Mouse (Mus musculus): ENCODE measurements at regions not wholly inside any gene's neighbourhood (a gene's known extent, or its start where the extent isn't known, plus 50 kb on each side); places are given as distances from the start of the nearest gene placed in this dataset.

DNA sequence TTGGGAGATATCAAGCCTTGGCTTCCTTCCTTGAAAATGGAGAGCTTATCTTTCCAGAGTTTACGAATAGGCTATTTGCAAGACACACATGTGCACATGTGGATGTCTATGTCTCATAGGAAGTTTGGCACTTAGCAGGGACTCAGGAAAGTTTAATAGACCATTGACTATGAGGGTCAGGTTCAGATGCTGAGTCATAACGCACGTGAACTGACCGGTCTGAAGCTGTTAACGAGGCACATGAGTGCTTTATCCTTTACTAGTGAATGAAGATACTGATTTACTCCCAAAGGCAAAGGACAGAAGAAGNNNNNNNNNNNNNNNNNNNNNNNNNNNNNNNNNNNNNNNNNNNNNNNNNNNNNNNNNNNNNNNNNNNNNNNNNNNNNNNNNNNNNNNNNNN, 1442.8 kb downstream of the Gsdmc2 start:
- no peak for DNase-seq (ENCODE audit: low spot score)

- DNase-seq (ENCODE audit: low spot score): no peak
Observed at GRCm38 (mm10) chr15:62400984-62401609, 1443.9 kb downstream of the Gsdmc2 start.

GRCm38 (mm10) chr15:62399381-62399780, 1445.6 kb downstream of the Gsdmc2 start:
- no peak for DNase-seq (ENCODE audit: low spot score)

GRCm38 (mm10) chr15:62397009-62397408, 1448.0 kb downstream of the Gsdmc2 start:
- DNase-seq (ENCODE audit: low spot score): no peak

DNA sequence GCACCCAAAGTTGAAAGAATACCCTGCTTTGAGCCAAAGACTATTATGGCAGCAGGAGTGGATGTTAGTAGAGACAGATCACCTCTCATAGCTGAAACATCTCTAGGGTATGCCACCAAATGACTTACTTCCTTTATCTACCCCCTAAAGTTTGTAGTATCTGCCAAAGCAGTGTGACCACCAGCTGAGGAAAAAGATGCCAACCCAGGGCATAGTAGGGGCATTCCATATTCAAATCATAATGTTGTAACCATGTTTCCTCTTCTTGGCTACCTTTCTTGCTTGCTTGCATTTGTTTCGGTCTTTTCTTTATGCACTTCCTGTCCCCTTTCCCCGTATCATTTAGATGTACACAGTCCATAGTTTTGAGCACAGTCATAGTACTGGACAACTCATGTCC, 1449.6 kb downstream of the Gsdmc2 start:
- no peak for DNase-seq (ENCODE audit: low spot score)

DNA sequence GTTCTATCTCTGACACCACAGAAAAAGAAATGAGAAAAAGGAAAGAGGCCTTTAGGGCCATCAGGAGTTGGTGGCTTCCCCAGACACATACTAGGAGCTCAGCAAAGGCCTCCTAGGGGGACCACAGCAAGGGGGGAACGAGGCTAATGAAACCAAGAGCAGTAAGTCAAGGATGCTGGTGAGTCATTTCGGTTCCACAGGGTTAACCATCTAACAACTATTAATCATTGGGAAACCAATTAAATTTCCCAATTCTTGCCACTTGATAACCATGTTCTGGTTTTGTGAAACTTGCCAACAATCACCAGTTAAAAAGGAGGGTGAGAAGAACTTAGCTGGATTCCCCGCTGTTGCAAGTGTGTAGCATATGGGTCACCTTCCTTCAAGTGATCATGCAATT, 1451.6 kb downstream of the Gsdmc2 start:
- no peak for DNase-seq (ENCODE audit: low spot score)

DNA sequence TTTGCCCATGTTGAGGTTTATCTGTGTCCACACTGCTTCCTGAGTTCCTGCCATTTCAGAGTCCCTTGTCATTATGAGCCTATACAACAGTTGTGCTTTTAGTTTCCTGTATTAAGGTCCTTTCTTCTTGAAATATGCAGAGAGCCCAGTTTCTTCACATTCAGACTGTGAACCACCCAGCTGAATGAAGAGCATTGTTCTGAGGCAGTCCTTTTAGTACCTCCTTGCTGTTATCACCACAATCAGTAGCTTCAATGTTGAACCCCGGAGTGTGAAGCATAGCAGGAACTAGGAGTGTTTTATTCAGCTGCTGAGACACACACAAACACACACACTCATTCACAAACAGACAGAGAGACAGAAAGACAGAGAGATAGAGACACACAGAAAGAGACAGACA, 1452.1 kb downstream of the Gsdmc2 start:
- DNase-seq (ENCODE audit: low spot score): no peak

GRCm38 (mm10) chr15:62392381-62392780, 1452.6 kb downstream of the Gsdmc2 start:
- DNase-seq (ENCODE audit: low spot score): no peak

GRCm38 (mm10) chr15:62389431-62390105, 1455.4 kb downstream of the Gsdmc2 start:
- no peak for DNase-seq (ENCODE audit: low spot score)

- DNase-seq (ENCODE audit: low spot score): no peak
Observed at GRCm38 (mm10) chr15:62382233-62382632, 1459.4 kb upstream of the A1bg start.

DNA sequence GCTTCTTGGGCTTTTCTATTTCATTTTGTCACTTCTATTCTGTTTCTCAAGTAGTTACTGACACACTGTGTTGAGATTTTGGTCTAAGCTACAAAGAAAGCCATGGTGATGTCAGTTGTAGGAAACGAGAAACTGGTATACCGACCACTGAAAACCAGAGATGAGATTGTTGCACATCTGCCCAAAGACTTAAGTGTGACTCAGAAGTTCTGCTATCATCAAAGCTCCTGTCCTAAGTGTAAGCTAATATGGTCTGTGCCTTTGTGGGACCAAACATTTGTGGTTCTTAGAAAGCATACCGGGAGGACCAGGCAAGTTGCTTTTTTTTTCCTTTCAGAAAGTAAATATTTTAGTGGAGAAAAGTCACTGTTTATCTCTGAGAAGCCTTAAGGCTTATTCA, 1451.8 kb upstream of the A1bg start:
- DNase-seq (ENCODE audit: low spot score): no peak

GRCm38 (mm10) chr15:62361171-62361570, 1438.4 kb upstream of the A1bg start:
- no peak for DNase-seq (ENCODE audit: low spot score)

DNA sequence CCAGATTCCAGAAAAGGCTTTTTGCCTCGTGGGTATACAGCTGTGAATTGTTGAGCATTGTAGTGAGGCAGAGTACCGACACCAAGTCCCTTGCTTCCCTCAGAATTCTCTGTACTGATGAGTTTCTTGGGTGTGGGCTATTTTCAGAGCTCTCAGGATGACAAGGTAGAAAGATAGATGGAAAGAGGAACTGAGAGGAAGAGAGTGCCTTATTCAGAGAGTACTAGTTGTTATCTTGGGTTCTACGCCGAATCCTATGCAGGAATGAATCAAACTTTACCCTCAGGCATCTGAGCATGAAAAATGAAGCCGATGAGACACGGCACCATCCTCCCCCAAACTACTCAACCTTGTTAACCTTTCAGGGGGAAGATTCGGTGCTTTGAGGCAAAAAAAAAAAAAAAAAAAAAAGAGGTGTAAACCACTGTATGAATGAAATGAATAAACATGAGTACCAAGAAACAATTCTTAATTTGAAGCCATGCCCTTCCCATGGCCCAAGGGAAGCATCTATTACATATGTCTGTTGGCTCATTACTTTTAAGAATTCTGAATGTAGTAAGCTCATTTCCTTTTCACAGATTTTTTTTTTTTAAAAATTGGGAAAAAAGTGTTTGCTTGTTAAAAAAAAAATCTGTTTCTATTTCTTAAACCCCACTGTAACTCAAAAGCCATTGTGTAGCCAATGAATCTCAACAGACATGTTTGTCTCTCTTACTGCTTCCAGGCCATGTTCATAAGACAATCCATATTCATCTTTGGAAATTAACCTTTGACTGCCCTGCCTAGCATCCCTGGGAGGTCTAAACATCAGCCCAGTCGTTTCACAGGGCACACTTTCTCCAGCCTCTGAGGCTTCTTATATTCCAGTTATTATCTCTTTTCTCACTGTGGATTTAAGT, 1435.8 kb upstream of the A1bg start:
- DNase-seq (ENCODE audit: low spot score): no peak

- DNase-seq (ENCODE audit: low spot score): no peak
Observed at GRCm38 (mm10) chr15:62353786-62354185, 1431.0 kb upstream of the A1bg start.

DNA sequence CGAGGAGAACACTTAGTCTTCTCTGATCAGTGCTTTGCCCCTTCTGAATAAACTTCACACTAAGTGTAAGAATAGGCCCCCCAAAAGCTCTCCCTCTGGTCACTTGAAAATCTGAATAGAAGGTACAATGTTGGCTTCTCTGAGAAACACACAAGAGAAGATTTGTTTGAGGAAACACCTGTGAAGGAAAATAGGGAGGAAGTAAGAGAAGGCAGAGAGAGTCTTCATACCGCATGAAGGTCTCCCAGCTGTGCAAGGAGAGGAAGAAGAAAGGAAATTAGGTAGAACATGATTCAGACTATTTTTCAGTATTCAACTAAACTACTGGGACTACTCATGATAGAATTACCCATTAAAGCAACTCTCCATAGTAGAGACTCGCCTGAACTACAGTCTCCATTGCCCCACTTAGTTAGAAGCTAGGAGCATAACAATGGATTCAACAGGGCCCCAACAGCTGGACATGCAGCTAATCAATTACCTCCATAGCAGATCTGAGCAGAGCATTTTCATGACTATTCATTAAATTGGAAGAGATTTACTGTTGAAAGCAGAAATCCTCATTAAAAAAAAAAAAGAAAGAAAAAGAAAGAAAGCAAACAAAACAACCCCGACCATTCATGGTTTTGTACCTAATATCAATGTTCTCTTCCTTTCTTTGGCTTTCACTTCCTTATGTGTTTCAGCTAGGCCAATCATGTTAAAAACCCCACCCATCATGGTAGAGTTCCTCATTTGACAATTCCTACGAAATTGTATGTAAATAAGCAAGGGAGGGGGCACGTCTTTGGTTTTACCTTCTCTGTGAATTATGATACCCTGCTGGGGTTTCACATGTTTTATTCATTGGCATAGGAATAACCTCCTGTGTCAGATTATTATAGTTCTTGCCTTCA, 1428.3 kb upstream of the A1bg start:
- DNase-seq (ENCODE audit: low spot score): no peak

DNA sequence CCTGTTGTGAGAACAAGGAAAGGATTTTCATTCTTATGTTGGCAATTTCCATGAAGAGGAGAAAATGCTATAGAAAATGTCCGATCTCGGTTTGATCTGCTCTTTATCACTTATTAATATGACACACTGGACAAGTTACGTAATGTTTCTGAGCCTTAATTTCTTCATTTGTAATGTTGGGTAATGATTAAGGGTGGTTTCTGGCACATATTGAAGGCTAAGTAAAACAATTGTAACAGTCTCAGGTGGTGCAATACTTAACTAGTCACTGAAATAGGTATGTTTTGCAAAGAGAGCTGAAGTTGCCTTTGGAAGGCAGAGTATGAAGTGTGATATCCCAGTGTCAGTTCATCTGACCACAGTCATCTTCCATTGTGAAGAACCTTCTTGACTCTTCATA, 1427.2 kb upstream of the A1bg start:
- DNase-seq (ENCODE audit: low spot score): no peak

DNA sequence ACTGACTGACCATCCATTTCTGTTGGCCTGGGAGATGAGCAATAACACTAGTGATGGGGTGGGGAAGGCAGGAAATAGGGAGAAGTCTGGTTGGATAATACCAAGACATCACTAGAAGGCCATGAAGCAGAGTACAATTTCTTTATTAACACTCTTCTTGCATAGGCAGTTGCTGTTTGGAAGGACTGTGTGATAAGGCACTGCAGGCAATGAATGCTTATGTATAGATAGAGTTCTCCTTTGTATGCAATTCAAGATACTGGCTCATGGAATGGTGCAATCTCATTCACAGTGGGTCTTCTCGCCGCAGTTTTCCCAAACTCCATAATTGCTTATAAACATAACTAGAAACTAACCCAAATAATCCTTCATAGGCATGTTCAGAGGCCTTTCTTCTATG, 1426.1 kb upstream of the A1bg start:
- DNase-seq (ENCODE audit: low spot score): no peak

DNA sequence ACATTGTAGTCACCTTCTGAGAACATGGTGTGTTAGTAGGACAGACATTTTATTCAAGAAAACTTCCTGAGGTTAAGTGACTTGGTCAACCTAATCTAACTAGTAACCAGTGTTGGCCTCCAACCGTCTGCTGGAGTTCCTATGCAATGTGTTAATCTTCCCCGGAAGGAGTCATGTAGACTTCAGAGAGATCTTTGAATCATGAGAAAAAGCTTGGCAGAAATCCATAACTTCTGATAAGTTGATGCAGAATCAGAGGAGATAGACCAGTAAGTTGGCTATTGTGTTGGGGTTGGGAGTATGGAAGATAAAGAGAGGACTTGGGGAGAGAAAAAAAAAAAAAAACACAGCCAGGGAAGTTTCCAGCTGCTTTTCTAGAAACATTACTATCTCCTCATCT, 1424.9 kb upstream of the A1bg start:
- DNase-seq (ENCODE audit: low spot score): no peak

DNA sequence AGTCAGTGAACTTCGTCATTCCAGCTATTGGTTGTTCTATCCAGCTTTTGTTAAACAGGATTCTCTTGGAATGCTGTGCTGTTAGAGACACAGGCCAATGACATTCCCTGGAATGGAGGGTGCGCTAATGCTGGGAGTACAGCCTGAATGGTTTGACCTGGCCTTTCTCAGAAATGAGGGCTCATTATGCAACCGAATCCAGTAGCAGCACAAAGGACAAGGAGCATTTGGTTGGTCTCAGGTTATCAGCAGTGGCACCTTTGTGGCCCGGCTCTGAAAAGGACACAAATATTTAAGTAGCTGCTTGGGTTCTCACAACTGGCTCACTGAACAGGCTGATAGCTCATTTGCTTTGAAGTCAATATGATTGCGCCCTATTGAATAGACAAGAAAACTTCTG, 1423.1 kb upstream of the A1bg start:
- DNase-seq (ENCODE audit: low spot score): no peak

GRCm38 (mm10) chr15:62336454-62337284, 1413.9 kb upstream of the A1bg start:
- DNase-seq (ENCODE audit: low spot score): no peak

Measured in retina, embryonic 14.5 days (tissue).